Mouse (Mus musculus): ENCODE data around the gene Galnt10.

- TF ChIP-seq CTCF (IDR thresholded peaks at IDR 0.05) (no peak), EP300 (IDR thresholded peaks at IDR 0.05; ENCODE audit: insufficient read depth, low read depth, low read length) (no peak)
Observed at GRCm38 (mm10) chr11:57773479-57773878, 128.2 kb downstream of the Galnt10 start.

Data from heart, adult 2 months (tissue).